Mouse (Mus musculus): ENCODE data around the gene Rnase10.
"Not testable (repeated sequence)": the region's sequence is repeated elsewhere in the genome, so short reads cannot be mapped to it uniquely, and the experiment has no call there.

The Rnase10 gene

GRCm38 (mm10) chr14:51007152-51007801, at the start of gene Rnase10:
Gene Rnase10 (plus strand): TSS chr14:51007751.
- DNase-seq (ENCODE audit: low read depth): no peak

DNA sequence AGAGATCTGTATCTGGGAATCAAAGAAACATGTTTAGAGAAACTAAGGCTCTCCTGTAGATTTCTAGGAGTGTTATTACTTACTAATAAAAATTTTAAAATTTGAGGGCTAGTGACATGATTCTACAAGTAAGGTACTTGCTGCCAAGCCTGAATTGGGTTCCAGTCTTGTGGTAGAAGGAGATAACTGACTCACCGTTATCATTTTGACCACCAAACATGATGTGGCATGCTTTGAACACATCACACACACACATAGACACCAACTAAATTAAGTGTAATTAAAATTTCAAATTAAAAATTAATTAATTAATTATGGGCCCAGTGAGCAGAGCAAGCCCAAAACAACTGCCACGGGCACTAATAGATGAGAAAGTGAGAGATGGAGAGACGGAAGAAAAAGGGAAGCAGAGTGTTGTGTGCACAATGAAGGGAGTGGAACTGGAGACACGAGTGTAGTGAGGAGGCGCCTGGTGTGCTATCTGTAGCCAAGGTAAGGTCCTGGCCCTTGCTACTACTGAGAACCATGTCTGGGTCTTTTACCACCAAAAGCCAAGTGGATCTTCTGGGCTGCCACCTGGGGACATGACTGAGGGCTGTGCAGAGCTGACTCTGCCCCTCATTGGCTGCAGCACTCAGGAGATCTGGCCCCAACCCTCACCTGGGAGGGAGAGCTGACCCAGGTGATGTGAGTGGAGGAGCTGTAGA, 49.1 kb upstream of the Rnase10 start:
- DNase-seq (ENCODE audit: low read depth): not testable (repeated sequence)

DNA sequence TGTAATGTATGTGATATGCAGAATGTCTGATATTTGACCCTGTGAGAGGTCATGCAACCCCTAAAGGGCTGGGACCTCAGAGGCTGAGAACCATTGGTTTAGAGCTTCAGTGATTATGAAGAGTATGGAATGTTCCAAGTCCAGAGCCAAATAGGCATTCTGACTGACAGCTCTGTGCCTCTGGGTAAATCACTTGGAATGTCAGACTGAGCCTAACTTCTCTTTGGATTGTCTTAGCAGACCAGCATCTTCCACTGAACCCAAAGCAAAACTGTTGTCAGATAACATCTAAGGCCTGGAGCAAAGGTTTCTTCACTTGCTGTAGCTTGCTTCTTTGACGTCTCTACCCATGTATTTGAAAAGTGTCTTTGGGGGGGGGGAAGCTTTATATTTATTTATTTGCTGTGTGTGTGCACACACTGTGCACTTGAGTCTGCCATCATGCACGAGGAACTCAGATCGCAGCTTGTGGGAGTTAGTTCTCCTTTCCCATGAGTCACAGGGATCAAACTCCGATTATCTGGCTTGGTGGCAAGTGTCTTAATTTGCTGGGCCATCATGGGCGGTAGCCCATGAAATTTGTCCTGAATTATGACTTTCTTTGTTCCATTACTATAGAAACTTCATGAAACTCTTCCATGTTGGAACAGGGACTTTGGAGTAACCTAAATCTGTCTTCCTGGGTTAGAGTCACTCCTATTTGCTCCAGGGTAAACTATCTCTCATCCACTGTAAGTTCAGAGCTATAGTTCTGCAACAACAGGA, 39.2 kb upstream of the Rnase10 start:
- no peak for DNase-seq (ENCODE audit: low read depth)

DNA sequence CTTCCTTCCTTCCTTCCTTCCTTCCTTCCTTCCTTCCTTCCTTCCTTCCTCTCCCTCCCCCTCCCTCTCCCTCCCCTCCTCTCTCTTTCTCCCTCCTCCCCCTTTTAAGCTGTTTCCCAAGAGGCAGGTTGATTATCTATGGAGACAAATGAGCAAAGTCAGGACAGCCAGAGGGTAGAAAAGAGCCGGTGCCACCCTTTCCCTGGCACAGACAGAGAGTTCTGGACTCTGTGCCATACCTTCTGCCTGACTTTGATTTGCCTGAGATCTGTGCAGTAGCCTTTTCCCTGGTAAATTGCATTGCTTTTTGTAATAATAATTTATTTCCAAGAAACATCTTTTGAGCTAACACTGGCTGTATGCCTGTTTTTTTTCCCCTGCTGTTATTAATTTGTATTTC, 38.5 kb upstream of the Rnase10 start:
- DNase-seq (ENCODE audit: low read depth): no peak

DNA sequence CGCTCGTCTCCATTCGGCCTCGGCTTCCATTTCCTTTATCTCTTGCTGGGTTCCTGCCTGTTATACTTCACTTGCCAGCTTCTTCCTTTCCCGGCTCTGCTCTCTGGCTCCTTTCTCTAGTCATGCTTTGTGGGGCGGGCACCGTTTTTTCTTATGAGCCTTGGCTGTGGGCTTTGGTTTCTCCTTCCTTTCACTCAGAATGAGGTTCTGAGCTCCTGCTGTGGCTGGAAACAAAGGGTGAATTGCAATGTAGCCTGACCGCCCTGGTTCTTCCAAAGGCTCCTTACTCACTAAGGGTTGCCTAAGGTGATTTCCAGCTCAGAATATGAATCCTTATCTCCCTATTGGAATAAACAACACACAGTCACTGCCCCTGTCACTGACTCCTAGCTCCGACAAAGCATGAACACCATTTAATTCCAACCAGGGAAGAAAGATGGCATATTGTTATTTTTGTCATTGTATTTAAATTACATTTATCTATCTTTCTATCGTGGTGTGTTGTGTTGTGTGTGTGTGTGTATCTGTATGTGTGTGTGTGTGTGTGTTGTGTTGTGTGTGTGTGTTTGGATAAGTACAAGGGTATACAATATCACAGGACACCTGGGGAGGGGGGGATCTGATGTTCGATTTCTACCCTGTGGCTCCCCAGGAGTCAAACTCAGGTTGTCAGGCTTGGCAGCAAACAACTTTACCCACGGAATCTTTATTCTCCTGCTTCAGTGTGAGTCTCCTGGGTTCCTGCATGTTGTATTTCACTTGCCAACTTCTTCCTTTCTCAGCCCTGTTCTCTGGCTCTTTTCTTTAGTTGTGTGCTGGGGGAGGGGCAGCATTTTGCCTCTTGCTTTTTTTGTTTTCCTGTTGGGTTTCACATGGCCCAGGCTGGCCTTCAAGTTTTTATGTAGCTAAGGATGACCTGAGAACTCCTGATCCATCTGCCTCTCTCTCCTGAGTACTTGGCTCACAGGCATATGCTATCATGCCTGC, 37.7 kb upstream of the Rnase10 start:
- no peak for DNase-seq (ENCODE audit: low read depth)

- DNase-seq (ENCODE audit: low read depth): no peak
Observed at GRCm38 (mm10) chr14:50970822-50971221, 36.7 kb upstream of the Rnase10 start.

- DNase-seq (ENCODE audit: low read depth): not testable (repeated sequence)
Observed at GRCm38 (mm10) chr14:50973054-50973453, 34.5 kb upstream of the Rnase10 start.

DNA sequence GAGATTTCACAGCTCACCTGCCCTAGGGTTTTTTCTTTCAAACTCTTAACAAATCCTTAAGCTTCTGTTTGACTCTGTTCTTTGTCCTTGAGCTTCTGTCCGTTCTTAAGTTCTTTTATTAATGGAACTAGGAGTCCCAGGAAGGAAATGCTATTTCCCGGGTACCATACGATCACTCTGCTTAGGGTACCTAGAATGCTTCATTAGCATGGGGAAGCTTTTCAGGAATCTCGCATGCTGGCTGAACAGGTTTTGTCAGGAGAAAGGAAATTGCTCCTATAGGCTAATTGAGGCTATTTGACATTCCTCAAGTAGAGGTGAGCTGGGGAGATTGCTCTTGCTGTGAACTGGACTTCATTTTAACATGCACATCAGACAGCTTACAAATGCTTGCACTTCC, 33.9 kb upstream of the Rnase10 start:
- no peak for DNase-seq (ENCODE audit: low read depth)

GRCm38 (mm10) chr14:50975001-50975400, 32.5 kb upstream of the Rnase10 start:
- no peak for DNase-seq (ENCODE audit: low read depth)

- DNase-seq (ENCODE audit: low read depth): no peak
Observed at GRCm38 (mm10) chr14:50976674-50977073, 30.9 kb upstream of the Rnase10 start.

DNA sequence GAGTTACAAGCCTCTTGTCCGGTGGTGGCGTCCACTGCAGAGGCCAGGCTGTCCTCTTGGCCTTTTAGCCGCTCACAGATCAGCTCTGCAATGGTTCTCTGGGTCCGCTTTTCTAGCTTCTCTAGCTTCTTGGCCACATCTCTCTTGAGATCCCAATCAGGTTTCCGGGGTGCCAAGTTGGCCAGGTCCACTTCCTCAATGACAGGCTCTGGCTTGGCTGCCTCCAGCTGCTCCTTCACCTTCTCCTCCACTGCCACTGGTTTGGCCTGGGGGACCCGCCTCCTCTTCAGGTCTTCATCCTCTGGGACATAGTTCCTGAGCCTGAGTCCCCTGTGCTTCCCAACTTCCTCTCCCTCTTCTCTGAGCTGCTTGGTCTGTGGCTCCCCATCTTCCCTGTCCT, 29.1 kb upstream of the Rnase10 start:
- DNase-seq (ENCODE audit: low read depth): not testable (repeated sequence)

DNA sequence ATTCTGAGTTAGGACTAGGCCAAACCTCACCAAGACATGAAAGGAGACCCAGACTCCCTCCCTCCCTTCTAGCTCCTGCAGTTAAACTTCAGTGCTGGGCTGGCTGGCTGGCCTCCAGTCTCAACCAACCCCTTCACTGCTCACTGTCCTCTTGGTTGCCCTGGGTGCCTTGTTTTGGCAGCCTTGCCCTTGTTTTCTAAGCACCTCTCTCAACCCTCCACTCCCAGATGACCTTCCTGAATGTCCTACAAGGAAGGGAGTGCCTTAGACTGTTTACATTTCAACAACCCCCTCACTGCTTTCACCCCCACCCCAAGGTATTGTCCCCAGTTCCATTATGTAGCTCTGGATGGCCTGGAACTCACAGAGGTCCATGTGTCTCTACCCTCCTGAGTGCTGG, 27.9 kb upstream of the Rnase10 start:
- no peak for DNase-seq (ENCODE audit: low read depth)

DNA sequence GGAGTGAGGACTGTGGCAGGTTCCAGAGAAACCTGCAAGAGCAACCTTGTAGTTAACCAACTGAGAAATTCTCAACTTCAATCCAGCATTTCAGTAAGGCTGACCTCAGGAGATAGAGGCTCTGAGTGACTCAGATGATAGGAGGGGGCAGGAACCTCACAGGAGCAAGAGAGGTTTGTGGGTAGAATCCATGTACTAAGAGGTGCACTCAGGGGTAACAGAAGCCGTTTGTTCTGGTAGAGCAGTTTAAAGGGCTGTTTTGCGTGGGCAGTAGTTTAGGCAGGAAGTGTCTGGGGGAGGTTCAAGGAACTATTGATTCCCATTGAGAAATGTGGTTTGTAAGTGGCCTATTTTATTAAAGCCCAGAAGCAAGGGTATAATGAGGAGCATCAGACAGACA, 26.3 kb upstream of the Rnase10 start:
- no peak for DNase-seq (ENCODE audit: low read depth)

GRCm38 (mm10) chr14:50981837-50982236, 25.7 kb upstream of the Rnase10 start:
- no peak for DNase-seq (ENCODE audit: low read depth)

GRCm38 (mm10) chr14:50987668-50988067, 19.9 kb upstream of the Rnase10 start:
- DNase-seq (ENCODE audit: low read depth): no peak

DNA sequence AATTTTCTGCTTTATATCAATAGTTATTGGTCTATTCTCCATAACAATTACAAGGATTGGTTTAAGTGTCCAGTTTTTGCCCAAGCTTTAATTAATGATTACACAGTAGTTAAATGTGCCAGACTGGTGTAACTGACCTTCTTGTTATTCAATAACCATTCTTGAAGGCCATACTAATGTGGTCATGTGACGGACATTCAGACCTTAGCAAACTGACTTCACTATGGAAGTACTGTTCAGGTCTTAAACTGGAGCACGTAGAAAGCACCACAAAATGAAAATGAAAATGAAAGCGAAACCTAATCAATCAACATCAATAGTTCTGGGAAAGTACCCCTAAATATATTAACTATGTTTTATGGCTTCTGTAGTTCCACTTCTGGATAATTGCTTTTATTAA, 16.5 kb upstream of the Rnase10 start:
- DNase-seq (ENCODE audit: low read depth): no peak

DNA sequence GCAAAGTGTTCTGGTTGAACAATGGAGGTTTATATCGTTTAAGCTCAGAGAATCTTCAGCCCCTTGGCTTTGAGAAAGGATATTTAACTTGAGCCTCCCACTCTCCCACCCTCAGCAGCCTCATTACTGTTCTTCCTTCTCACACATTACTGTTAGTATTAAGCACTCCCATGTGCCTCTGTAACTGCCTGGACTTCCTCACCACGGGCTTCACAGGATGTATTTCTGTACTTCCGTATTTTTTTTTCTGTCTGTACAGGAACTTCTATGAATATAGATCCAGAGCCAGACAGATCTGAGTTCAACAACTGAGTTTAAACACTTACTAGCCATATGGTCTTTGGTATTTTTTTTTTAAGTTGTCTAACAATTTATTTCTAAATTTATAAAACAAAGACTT, 10.5 kb upstream of the Rnase10 start:
- no peak for DNase-seq (ENCODE audit: low read depth)

DNA sequence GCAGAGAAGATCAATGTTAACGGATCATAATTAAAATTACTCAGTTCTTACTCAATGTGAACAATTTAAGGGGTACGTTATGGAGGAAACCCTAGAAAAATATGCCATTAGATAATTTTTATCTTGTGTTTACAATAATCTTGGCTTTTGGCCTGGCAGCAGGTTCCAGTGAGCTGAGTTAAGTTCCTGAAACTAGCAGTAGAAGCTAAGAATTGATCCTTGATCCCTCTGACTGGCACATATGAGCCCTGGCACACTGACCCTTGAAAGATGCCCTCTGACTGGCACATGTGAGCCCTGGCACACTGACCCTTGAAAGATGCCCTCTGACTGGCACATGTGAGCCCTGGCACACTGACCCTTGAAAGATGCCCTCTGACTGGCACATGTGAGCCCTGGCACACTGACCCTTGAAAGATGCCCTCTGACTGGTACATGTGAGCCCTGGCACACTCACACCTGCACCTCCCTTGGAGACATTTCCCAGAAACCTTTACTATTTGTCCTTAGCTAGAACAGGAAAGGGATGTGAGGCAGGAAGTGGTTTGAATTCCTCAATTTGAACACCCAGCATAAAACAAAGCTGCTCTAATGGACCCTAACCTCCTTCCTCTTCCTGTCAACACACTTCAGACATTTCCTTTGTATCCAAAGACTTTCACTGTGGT, 9.4 kb upstream of the Rnase10 start:
- no peak for DNase-seq (ENCODE audit: low read depth)

- DNase-seq (ENCODE audit: low read depth): no peak
Observed at GRCm38 (mm10) chr14:51007914-51008713, 563 bp downstream of the Rnase10 start.

GRCm38 (mm10) chr14:51008781-51009180, 1.2 kb downstream of the Rnase10 start:
- no peak for DNase-seq (ENCODE audit: low read depth)

All from c-Kit-positive CD71-negative TER-119-negative erythroid progenitor cells, embryonic 14.5 days (primary cell).